Mouse (Mus musculus) lung, postnatal 0 days (tissue): ENCODE data around the gene Rbpj.

ENCODE experiments used
- CTCF ChIP-seq: IDR thresholded peaks from 2 replicates; pipeline ENCODE4 v1.5.1; 2016; ENCODE audit warnings: antibody characterized with exemption, mild to moderate bottlenecking
- EP300 ChIP-seq: IDR thresholded peaks from 2 replicates; pipeline ENCODE4 v1.6.1; 2016; ENCODE audit warnings: antibody characterized with exemption, mild to moderate bottlenecking, control low read depth

GRCm38 (mm10) chr5:53572496-53572895, 106.5 kb downstream of the Rbpj start:
- TF ChIP-seq CTCF: no peak
- TF ChIP-seq EP300: no peak
